Mouse (Mus musculus): ENCODE data around the gene Ntn3. TPM values are rescaled to one million over a fixed set of nuclear protein-coding genes. Genes with fewer than 3 reads are reported as not detected.

Gene Ntn3
- 1.2 TPM for polyA plus RNA-seq (2014; fragmentation: Illumina TruSeq; extraction: RNeasy Lipid Tissue Mini Kit (QIAGEN cat#74804); ENCODE audit: low read depth, low replicate concordance)

DNA sequence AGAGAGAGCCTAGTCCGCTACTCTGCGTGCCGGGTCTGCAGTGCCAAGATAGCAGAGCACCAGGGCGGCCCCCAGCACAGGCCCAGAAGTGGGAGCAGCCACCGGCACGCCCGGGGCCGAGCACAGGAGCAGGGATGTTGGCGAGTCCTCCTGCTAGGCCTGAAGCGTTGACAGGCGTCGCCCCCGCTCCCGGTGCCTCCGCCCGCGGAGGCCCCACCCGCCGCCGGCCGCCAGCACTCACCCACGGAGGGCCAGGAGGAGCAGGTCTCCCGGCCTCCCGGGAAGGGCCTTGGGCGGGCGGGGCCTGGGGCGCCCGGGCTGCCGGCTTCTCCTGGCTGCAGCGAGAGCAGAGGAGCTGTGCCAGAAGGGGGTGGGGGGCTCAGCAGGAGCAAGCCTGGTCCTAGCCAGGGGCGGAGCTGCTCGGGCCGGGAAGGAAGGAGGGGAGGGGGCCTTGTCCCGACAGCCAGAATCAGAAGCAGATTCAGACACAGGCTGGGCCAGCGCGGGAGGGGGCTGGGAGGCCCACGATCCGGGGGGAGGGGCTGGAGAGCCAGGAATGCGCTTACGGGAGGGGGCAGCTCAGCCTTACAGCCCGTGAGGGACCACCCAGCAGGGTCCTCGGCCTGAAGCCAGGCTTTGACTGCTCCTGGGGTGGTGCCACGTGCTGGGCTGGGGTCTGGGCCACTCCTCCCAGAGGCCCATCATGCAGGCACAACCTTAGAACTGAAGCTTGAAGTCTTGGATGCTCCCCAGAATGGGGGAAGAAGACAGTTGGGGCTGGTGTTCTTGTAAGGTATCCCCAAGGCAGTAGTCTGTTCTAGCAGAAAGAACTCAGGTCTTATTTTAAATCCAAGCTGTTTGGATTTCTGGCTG lies at the start of gene Ntn3:
TSS of gene Ntn3 (minus strand) at position 489 of the 873 bp plus-strand sequence.

DNA sequence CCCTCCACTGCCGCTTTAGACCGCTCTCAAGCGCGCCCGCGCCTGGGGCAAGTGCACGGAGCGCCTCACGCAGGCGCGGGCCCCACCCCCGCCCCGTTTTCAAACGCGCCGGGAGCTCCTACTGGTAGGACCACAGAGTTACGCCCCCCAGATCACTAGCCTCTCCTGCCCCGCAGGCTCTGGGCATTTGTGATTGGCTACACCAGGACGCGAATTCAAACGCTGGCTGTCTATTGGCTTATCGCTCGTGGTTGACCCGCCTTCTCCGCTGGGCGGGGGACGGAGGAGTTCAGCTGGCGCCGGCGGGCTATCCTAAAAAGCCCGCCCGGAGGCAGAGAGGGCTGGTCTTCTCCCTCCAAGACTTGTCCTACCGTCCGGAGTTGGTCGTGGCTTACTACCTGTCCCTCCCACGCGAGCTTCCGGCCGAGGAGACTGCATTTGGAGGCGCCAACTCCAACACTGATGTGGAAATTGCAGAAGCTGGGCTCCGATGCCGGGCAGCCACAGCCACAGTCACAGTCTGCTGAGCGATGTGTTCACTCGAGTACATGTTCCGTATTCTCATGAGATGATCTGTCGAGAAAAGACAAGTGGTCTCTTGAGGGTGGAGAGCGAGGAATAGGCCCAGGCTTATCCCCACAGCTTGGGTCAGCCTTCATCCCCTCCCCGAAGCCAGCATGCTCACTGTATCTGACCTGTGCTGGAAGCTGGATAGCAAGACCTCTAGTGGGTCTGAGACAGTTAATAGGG lies 42.2 kb upstream of the Ntn3 start, which contains the start of gene Ccnf:
TSS of gene Ccnf (minus strand) at position 165 of the 750 bp plus-strand sequence.

GRCm38 (mm10) chr17:24220435-24221411 lies 11.4 kb upstream of the Ntn3 start, which contains the start of gene Tedc2:
Tedc2 (minus strand) TSS chr17:24220851.

GRCm38 (mm10) chr17:24205284-24205888 lies 3.9 kb downstream of the Ntn3 start, which contains the start of gene Tbc1d24:
Tbc1d24 (minus strand) TSS chr17:24205562.

DNA sequence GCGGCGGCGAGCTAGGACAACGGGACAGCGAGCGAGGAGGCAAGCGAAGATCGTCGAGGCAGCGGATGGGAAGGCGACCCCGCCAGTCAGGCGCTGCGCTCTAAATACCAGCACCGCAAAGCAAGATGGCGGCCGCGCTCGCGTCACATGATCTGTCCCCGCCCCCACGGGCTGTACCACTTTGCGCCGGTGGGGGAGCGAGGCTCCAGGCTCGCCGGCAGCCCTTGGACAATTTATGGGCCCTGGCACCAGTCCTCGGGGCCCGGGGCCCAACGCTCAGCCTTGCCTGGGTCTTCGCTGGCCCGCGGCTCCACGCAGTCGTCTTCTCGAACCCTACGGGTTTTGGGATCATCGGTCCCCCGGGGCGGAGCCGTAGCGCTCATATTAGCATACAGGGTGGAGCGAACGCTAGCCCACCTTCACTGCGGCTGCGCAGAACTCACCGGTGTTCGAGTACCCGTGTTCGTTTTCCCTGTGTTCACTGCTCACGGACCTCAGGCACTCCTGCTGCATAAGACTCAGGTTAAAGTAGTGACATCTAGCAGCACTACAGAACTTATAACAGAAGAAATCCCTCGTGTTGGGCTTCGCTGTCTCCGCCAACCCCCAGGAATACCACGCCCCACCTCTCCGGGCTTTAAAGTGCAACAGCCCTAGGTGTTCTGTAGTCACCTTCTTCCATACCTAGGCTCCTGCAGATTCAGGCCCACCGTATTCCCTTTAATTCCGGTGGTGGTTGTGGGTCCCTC lies 39.8 kb downstream of the Ntn3 start, which contains the start of gene Atp6v0c:
TSS of gene Atp6v0c (minus strand) at position 386 of the 749 bp plus-strand sequence.

DNA sequence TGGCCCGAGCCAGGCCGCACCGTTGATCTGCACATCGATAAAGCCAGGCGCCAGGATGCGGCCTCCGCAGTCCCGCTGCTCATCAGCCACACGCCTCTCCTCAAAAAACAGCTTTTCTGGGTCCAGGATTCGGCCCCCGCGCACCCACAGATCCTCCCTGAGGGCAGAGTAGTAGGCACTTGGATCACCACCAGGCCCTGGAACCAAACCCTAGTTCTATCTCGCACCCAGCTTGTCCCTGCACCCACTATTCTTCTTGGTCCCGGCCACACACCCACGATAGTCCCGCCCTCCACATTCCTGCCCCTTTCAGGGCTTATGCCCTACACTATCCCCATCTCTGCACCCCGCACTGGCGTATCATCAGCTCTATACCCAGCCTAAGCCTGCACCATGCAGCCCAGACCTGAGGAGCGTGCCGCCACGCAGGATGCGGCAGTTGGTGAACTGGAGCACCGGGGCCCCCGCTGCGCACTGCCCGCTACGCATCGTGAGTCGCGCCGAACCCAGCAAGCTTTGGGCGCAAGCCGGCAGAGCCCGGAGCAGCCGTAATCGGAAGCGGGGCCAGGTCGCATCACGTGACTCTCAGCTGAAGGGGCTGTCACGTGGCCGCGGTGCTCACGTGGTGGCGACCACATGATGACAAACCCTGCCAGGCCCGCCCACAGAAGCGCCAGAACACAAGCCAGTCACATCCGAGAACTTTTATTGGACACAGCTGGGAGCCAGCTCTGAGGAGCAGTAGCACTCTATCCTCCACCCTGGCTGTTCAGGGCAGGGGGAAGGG lies 46.0 kb downstream of the Ntn3 start, which contains the start of gene Amdhd2:
TSS of gene Amdhd2 (minus strand) at position 591 of the 787 bp plus-strand sequence.

Other genes starting within 250 kb of the Ntn3 start
- not detected for gene Prss30, start 229.0 kb downstream of the Ntn3 start, polyA plus RNA-seq (2014; fragmentation: Illumina TruSeq; extraction: RNeasy Lipid Tissue Mini Kit (QIAGEN cat#74804); ENCODE audit: low read depth, low replicate concordance)
- not detected for gene Prss22, start 211.4 kb downstream of the Ntn3 start, polyA plus RNA-seq (2014; fragmentation: Illumina TruSeq; extraction: RNeasy Lipid Tissue Mini Kit (QIAGEN cat#74804); ENCODE audit: low read depth, low replicate concordance)
- 0.67 TPM for gene Prss27, start 171.4 kb downstream of the Ntn3 start, polyA plus RNA-seq (2014; fragmentation: Illumina TruSeq; extraction: RNeasy Lipid Tissue Mini Kit (QIAGEN cat#74804); ENCODE audit: low read depth, low replicate concordance)
- gene Kctd5, start 136.0 kb downstream of the Ntn3 start, polyA plus RNA-seq (2014; fragmentation: Illumina TruSeq; extraction: RNeasy Lipid Tissue Mini Kit (QIAGEN cat#74804); ENCODE audit: low read depth, low replicate concordance) = 16.9 TPM
- 21.6 TPM for gene Pdpk1, start 58.6 kb downstream of the Ntn3 start, polyA plus RNA-seq (2014; fragmentation: Illumina TruSeq; extraction: RNeasy Lipid Tissue Mini Kit (QIAGEN cat#74804); ENCODE audit: low read depth, low replicate concordance)
- 25.5 TPM for gene Amdhd2, start 45.8 kb downstream of the Ntn3 start, polyA plus RNA-seq (2014; fragmentation: Illumina TruSeq; extraction: RNeasy Lipid Tissue Mini Kit (QIAGEN cat#74804); ENCODE audit: low read depth, low replicate concordance)
- 372 TPM for gene Atp6v0c, start 39.8 kb downstream of the Ntn3 start, polyA plus RNA-seq (2014; fragmentation: Illumina TruSeq; extraction: RNeasy Lipid Tissue Mini Kit (QIAGEN cat#74804); ENCODE audit: low read depth, low replicate concordance)
- 4.2 TPM for gene Tbc1d24, start 4.0 kb downstream of the Ntn3 start, polyA plus RNA-seq (2014; fragmentation: Illumina TruSeq; extraction: RNeasy Lipid Tissue Mini Kit (QIAGEN cat#74804); ENCODE audit: low read depth, low replicate concordance)
- 5.8 TPM for gene Tedc2, start 11.3 kb upstream of the Ntn3 start, polyA plus RNA-seq (2014; fragmentation: Illumina TruSeq; extraction: RNeasy Lipid Tissue Mini Kit (QIAGEN cat#74804); ENCODE audit: low read depth, low replicate concordance)
- gene Ccnf, start 42.0 kb upstream of the Ntn3 start, polyA plus RNA-seq (2014; fragmentation: Illumina TruSeq; extraction: RNeasy Lipid Tissue Mini Kit (QIAGEN cat#74804); ENCODE audit: low read depth, low replicate concordance) = 1.5 TPM
- 0.62 TPM for gene Abca17, start 141.5 kb upstream of the Ntn3 start, polyA plus RNA-seq (2014; fragmentation: Illumina TruSeq; extraction: RNeasy Lipid Tissue Mini Kit (QIAGEN cat#74804); ENCODE audit: low read depth, low replicate concordance)
- 61.5 TPM for gene Abca3, start 142.4 kb upstream of the Ntn3 start, polyA plus RNA-seq (2014; fragmentation: Illumina TruSeq; extraction: RNeasy Lipid Tissue Mini Kit (QIAGEN cat#74804); ENCODE audit: low read depth, low replicate concordance)
- 70.6 TPM for gene Rnps1, start 205.0 kb upstream of the Ntn3 start, polyA plus RNA-seq (2014; fragmentation: Illumina TruSeq; extraction: RNeasy Lipid Tissue Mini Kit (QIAGEN cat#74804); ENCODE audit: low read depth, low replicate concordance)
- 110 TPM for gene Eci1, start 217.1 kb upstream of the Ntn3 start, polyA plus RNA-seq (2014; fragmentation: Illumina TruSeq; extraction: RNeasy Lipid Tissue Mini Kit (QIAGEN cat#74804); ENCODE audit: low read depth, low replicate concordance)
- 63.7 TPM for gene Dnase1l2, start 233.6 kb upstream of the Ntn3 start, polyA plus RNA-seq (2014; fragmentation: Illumina TruSeq; extraction: RNeasy Lipid Tissue Mini Kit (QIAGEN cat#74804); ENCODE audit: low read depth, low replicate concordance)

Data from adipose tissue, adult 10 weeks (tissue).